Mouse (Mus musculus): ENCODE measurements around the gene Haspin.
A peak's percentile ranks its signal among the peaks of the same experiment; 100 is the strongest.

Haspin gene

DNA sequence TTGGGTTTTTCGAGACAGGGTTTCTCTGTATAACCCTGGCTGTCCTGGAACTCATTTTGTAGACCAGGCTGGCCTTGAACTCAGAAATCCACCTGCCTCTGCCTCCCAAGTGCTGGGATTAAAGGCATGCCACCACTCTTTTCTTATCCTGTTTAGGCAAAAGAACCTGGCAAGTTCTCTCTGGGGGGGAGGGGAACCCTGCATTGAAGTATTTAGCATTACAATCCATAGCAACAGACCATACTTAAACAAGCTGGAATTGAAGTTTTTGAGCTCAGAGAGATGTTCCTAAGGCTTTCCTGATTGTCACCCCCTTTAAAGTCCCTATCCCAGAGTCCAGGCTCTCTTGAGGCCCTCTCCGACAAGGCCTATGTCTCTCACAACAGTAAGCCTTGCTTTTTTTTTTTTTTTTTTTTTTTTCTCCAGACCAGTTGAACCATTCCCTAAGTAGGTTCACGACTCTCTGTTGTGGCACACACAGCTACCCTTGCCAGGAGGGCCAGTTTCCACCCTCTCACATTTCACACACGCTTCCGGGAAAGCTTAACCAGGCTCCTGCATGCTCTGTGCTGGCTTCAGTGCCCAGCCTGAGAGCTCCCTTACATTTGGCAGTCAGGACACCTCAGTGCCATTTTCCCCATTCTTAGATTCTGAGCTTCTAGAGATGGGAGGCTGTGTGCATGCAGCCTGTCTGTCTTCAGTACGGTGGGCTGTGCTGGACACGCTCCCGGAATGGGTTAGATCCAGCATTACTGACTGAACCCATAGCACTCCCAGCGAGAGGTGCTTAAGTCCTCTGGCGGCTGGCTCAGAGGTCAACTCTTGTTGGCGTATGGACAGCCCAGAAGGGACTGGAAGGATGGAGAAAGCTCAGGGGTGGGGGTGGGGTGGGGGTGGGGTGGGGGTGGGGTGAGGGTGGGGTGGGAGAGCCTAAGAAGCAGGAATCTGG is 8.2 kb upstream of the Haspin start:
- DNase-seq (ENCODE audit: low spot score in 2 of 2), result no peak

DNA sequence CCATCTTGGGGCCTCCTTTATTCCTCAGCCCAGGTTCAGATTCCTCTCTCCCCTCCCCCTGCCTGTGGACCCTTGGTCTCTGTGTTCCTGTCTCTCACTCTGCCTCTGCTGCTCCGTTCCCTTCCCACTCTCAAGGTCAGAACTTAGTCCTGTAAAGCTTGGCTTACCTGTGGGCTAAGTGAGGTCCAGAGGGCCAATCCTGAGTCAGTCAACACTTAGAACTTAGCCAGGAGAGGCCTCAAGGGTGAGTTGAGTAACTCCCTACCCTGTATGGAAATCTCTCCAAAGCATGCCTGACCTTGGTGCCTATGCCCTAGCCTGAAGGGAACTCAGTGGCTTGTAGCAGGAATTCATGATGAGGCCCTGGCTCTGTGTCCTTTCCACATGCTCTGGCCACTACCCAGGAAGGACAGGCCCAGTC is 6.2 kb upstream of the Haspin start:
- no peak for DNase-seq (ENCODE audit: low spot score in 2 of 2)

DNA sequence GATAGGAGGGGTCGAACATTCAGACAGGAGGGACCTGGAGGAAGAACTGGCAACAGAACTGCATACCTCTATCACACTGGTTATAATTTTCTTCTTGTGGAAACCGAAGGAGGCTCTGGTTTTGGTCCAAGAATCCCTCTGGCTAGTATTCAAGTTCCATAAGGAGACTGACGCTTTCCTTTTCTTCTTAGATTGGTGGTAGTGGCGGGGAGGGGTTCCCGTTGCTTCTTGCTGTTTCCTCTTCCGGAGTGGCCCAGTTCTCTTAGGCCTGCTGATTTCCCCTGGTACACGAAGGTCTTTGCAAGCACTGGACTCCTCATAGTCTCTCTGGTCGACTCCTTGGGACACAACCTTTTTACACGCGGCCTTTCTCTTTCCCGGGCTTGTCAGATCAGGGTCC is 978 bp downstream of the Haspin start:
- DNase-seq (ENCODE audit: low spot score in 2 of 2), result no peak

DNA sequence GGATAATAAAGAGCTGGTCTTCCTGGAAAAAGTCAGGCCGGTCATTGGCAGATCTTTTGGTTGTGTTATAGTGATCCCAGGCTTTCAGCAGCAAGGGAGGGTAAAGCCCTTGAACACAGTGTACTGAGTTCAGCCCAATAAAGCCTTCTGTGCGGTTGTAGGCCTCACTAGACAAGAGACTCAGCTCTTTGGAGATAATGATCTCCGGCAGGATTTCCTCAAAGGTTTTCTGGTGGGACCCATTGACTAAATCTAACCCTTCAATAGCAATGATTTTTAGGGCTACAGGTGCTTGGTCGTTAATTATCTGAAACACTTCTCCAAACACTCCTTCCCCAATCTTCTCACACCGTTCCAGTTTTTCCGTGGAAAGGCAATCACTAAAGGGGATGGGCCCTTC is 1.5 kb downstream of the Haspin start:
- DNase-seq (ENCODE audit: low spot score in 2 of 2), result no peak

DNA sequence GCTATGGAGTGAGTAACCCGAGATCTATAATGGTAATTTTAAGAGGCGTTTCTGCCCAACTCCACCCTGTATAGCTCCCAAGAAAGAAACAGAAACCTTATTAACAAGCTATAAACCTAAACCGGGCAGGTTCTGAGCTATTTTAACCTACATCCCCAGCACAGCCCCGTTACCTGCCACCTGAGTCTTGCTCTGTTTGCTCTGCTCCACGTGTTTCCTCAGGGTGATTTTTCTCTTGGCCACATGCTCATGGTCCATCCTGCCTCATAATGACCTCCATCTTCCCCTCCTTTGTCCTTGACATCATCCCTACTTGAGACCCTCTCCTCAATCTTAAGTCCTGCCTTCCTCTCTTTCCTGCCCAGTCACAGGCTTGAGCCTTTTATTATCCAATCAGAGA is 3.9 kb downstream of the Haspin start:
- no peak for DNase-seq (ENCODE audit: low spot score in 2 of 2)

DNA sequence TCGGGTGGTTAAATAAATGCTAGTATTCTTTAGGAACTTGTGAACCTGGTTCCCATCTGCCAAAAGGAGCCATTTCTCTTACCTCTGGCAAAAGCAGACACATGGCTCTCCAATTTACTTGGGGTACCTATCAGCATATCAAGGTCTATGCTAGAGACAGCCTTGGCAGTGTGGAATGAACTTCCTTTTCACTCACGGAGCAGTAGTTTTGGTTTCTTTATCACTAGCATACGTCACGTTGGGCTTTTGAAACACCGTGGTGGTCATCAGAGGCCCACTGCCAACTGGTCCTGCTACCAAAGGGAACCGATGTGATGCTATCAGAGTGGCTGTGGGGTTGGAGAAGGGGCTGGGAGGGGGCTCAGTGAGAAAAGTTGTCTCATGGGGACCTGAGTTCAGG is 5.1 kb downstream of the Haspin start:
- DNase-seq (ENCODE audit: low spot score in 2 of 2), result no peak

DNA sequence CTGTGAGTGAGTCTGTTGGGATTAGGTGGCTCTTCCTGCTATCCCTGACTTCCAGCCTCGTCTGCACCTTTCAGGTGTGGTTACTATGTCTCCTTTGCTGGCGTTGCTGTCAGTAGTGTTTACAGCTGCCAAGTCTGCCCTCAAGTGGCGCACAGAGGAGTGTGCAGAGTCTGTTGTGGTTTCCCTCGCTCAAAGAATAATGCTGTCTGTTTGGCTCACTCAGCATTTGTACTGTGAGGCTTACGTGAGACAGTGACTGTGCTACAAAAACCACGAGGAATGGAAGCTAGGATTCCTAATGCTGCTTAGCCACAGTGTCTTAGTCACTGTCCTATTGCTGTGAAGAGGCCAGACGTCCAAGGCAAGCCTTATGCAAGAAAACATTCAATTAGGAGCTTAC is 7.1 kb downstream of the Haspin start:
- DNase-seq (ENCODE audit: low spot score in 2 of 2), result peak; percentile 38 to 47

DNA sequence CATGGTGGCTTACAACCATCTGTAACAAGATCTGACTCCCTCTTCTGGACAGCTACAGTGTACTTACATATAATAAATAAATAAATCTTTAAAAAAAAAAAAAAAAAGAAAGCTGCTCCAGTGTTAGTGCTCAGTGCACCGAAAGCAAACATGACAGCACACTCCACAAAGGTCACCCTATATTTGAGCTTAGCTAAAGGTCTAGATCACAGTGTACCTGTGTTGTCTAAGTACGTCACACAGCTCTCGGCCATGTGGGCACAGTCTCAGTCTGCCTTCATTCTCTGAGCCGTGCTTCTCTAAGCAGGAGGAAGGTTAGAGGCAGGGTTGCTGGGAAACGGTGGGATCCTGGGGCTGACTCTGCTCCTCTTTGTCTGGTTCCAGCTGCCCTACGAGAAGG is 11.6 kb downstream of the Haspin start:
- DNase-seq (ENCODE audit: low spot score in 2 of 2), result no peak

DNA sequence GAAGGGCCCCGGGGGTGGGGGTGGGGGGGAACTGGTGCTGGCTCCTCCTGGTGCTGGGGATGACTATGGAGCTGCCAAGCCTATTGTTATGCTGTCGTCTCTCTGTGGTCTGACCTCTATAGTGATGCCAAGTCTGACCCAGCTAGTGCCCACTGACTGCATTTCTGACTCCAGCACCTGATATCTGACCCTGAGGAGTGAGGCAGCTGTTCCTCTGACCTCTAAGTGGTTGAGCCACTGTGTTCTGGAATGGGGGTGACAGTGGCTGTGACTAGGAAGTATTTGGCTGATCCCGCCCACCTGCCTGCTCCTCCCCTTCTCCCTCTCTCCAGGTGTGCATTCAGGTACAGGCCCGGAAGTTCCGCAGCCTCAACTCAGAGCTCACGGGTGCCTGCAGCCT is 26.7 kb downstream of the Haspin start:
- DNase-seq (ENCODE audit: low spot score in 2 of 2), result no peak

DNA sequence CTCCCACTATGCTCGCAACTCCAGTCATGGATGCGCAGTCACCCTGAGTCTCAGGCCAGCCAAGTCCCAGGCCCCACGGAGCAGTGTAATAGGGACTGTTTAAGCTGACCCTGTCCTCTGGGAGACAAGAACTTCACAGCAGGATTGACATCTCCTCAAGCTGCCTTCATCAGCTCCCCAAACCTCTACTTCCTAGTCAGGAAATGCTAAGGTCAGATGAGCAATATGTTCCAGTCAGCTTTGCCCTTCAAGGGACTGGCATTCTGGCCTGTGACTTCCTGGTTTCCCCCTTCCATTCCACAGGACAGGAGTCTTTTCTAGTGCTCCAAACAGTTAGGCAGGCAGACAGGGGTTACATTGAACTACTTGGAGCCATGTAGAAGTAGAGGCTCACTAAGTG is 28.2 kb downstream of the Haspin start:
- no peak for DNase-seq (ENCODE audit: low spot score in 2 of 2)

DNA sequence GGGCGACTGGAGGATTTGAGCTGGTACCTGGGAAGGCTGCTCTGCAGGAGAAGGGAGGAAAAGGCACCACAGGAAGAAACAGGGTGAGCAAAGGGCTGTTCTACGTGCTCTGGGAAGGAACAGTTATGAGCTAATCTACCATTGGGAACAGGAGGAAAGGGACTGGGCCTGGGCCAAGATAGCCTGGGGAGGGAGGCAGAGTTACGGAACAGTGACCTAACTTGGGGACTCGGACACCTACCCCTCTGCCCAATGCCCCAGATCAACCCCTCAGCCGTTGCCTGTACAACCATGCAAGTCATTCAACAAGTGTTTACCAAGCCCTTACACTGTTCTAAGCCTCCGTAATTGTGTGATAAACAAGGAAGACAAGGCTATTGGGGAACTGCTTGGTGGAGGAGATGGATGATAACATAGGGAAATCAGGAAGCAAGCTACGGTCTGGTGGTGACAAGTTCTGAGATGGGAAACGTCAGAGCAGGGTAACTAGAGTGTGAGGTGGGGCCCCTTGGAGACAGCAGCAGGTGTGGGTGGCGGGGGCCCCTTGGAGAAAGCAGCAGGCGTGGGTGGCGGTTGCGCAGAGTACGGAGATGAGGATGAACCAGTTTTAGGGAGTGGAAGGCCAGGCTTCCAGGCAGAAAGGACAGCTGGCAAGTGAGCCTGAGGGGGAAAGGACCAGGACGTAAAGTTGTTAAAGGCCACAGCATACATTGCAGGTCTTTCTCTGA is 29.0 kb downstream of the Haspin start:
- DNase-seq (ENCODE audit: low spot score in 2 of 2), result no peak

DNA sequence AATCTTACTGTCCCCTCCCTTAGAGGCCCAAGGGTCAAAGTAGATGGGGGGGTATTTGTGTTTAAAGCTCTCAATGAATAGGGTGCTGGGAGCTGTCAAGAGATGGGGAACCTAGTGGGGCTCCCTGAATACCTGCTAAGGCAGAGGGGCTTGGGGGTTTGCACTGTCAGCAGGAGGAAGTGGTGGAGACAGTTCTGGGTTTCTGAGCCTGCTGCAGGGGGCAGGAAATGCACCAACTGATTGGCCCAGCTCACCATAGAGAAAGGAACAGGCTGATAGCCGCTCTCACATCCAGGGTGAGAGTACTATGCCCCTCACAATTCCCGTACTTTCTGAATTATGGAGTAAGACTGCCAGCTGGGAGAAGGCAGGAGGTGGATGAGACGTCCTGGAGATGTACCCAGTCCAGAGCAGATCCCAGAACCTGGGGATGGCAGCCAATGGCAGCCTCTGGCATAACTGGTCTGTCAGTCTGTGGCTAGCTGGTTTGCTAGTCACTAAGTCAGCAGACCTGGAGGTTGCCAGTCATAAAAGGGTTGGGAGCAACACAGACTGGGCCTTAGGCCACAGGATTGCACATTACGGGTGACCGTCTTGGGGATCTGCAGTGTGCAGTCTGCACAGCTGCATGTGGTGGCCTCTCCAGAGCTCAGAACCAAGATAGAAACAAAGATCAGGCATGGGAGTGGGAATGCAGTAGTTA is 29.7 kb downstream of the Haspin start:
- peak in 1 of 2 experiments; percentile 43 for DNase-seq (ENCODE audit: low spot score in 2 of 2)

DNA sequence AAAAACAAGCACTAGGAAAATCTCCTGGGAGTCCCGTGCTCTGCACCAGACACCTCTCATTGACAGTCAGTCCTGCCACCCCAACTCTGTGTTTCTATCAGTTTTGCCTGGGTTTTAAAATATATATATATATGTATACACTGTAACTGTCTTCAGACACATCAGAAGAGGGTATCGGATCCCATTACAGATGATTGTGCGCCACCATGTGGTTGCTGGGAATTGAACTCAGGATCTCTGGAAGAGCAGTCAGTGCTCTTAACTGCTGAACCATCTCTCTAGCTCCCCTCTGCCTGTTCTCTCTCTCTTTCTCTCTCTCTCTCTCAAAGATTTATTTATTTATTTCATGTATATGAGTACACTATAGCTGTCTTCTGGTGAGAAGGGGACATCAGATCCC is 30.7 kb downstream of the Haspin start:
- peak; percentile 77 to 83 for DNase-seq (ENCODE audit: low spot score in 2 of 2)

DNA sequence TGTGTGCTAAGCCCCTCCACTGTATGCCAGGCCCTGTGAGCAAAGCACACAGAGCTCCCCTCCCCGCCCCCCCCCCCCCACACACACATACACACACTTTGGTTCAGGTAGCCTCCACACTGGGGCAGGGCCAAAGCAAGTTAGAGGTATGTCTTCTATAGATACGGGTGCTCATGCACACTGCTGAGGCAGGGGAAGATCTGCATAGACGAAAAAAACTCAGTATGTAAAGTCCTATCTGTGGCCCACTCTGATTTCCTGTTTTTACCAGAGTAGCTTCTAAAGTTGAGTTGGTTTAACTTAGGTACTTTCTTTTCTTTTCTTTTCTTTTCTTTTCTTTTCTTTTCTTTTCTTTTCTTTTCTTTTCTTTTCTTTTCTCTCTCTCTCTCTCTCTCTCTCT is 32.8 kb downstream of the Haspin start:
- DNase-seq (ENCODE audit: low spot score in 2 of 2), result no peak

DNA sequence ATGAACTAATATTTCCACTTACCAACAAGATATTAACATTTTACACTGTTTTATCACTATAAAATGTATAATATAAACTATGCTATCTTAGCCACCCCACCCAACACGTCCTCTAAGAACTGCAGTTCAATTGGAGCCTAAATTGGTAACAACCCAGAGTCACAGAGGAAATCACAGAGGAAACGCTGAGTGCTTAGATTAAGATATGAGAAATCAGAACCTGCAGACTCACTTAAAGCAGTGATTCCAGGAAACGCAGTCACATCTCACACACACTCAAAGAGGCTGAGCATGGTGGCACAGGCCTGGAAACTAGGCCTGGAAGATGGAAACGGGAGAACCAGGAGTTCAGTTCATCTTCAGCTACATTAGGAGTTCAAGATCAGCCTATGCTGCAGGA is 36.8 kb downstream of the Haspin start:
- no peak for DNase-seq (ENCODE audit: low spot score in 2 of 2)

DNA sequence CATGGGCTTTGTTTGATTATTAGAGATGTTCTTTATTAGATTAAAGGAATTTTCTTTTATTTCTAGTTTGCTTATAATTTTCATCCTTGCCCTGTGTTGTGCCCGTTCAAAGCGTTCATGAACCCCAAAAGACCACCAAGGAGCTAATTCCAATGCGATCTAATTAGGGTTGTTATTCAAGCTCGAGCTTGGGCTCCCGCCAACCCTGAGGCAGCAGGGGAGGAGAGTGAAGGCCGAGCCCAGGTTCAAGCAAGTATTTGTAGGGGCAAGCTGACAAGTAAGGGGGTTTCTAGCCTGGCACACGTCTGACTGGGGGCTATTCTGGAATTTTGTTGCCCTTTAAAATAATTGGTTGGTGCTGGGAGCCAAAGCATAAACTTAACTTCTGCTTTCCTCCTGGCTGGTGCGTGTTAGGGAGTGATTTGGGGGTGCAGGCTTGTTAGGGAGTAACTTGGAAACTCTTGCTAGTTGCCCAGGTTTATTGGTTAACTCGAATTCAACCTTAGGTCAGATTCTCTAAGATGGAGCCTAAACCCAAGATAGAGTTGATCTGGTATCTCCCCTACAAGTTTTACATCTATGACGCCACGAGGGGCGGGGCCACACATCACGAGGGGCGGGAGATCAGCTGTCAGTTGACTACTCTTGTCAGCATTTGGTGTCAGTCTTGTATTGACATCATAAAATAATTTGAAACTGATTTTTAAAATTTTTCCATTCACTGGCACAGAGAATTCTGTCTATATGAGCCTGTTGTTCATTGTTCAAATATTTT is 37.9 kb downstream of the Haspin start:
- DNase-seq (ENCODE audit: low spot score in 2 of 2), result no peak

DNA sequence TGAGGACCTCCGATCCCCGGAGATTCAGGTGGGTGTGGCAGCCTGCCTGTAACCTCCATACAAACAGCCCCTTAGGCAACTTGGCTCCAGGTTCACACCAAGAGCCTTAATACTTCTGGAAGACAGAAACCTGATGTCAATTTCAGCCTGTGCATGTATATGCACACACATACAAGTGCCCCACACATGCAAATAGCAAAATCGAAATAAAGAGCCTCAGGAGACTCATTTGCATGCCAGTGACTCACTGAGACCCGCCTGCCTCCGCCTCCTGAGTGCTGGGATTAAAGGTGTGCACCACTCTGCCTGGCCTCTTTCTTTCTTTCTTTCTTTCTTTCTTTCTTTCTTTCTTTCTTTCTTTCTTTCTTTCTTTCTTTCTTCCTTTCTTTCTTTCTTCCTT is 39.2 kb downstream of the Haspin start:
- DNase-seq (ENCODE audit: low spot score in 2 of 2), result no peak

DNA sequence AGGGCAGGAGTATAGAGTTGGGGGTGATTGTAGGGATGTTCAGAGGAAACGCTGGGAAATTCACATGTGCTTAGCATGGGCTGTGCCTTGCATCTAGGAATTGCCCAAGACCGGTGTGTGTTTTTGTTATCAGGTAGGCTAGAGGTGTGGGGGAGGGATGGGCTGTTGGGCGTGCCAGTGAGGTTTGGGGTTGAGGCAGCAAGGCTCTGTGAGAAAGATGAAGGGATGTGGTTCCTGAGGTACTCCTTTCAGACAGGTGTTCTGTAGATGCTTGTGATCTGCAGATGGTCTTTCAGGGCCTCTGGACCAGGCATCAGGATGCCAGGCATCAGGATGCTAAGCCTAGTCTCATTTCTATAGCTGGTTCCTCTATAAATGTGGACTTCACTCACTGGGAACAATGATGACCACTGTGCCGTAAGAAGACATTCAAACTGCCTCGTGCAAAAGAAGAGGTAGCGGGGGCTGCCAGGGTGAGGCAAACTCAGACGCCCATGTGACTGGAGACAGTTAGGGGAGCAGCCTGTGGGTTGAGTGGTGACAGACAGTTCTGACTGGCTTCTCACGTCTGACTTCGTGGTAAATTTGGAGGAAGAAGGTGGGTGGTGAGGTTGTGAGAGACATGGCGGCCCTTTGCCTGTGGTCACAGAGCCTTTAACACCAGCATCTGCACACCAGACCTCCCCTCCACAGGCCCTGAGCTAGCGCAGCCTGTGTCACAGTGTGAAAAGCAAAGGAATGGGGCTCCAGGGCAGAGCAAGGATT is 43.7 kb downstream of the Haspin start:
- no peak for DNase-seq (ENCODE audit: low spot score in 2 of 2)

DNA sequence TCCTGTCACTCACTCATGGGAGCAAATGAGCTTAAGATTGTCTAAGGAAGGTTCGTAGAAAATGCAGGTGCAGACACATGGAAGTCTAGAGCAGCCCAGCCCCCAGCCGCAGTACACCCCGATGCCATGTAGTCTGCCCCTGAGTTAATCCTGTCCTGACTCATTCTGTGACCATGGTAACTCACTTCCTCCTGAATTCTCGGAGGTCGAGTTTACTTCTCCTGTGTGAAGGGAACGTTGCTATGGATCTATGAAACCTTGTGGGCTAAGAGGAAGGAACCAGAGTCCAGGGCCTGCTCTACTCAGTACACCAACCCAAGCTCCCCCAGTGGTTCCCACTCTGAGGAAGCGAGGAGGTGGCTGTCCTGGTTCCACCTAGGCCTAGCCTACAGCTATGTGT is 45.2 kb downstream of the Haspin start:
- DNase-seq (ENCODE audit: low spot score in 2 of 2), result no peak

DNA sequence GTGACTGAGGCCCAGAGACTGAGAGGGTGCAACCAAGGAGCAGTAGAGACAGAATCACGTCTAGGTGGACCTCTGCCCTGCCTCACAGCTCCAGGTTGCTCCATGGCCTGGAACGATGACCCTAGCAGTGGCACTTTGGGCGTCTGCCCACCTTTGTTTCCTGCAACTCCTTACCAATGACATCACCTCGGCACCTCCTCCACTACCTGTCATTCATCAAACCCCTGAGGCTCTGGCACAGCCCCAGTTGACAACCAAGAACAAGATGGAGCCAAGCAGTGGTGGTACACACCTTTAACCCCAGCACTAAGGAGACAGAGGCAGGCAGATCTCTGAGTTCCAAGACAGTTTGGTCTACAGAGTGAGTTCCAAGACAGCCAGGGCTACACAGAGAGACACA is 46.0 kb downstream of the Haspin start:
- DNase-seq (ENCODE audit: low spot score in 2 of 2), result no peak

DNA sequence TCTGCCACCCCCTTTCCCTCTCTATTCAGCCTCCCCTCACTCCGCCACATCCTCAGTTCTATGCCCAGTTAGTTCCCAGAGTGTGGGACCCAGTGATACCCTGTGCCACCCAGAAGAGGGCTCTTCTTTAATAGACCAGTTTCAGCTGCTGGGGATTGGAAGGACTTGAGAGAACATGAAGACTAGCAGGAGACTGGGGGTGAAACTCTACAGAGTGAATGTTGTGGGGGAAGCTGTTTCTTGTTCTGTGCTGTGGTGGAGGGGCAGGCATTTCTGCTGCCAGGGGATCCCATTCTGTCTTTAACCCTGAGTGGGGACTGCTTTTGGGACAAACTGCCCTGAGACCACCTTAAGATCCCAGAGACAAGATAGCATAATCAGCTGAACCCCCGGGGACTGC is 47.3 kb downstream of the Haspin start:
- no peak for DNase-seq (ENCODE audit: low spot score in 2 of 2)

Measured in right cerebral cortex, postnatal 10 days (tissue).